15 mouse cellular contexts compared by ENCODE assay signal in genomic region chr5:98921608-98922007, GRCm38 (mm10).
"Had no signal": no experiment of that assay in that cellular context is flagged by ENCODE, and none has a peak within 500 bp of the region (broad histone marks: within the 10 kb centered on the region; RNA-seq: fewer than 3 reads in every experiment).

No protein-coding gene starts in this region.

- H3K4me1 ChIP-seq: liver, embryonic 15.5 days; megakaryocyte, embryonic 14.5 days; neural tube, embryonic 15.5 days had no signal

- H3K4me3 ChIP-seq: layer of hippocampus, adult 2 months; liver, embryonic 15.5 days; megakaryocyte, embryonic 14.5 days; midbrain, embryonic 12.5 days; myocyte; neural tube, embryonic 15.5 days had no signal

- H3K9ac ChIP-seq: liver, embryonic 15.5 days; lung, embryonic 14.5 days; midbrain, embryonic 12.5 days; neural tube, embryonic 15.5 days had no signal

- H3K27ac ChIP-seq: layer of hippocampus, adult 2 months; liver, embryonic 15.5 days; macrophage; midbrain, embryonic 12.5 days; neural tube, embryonic 15.5 days; stomach, postnatal 0 days had no signal

- DNase-seq: kidney, postnatal 10 days; kidney, postnatal 4 days; left cerebral cortex, postnatal 4 days; lung, embryonic 14.5 days; lung, postnatal 14 days; thymus, postnatal 4 days had no signal

- H3K36me3 ChIP-seq: liver, embryonic 15.5 days; midbrain, embryonic 12.5 days; neural tube, embryonic 15.5 days had no signal

- H3K27me3 ChIP-seq: liver, embryonic 15.5 days; megakaryocyte, embryonic 14.5 days; midbrain, embryonic 12.5 days; neural tube, embryonic 15.5 days had no signal

- H3K4me2 ChIP-seq: liver, embryonic 11.5 days; liver, embryonic 15.5 days; lung, embryonic 14.5 days; midbrain, embryonic 12.5 days; neural tube, embryonic 15.5 days had no signal

- H3K9me3 ChIP-seq: liver, embryonic 15.5 days; midbrain, embryonic 12.5 days; neural tube, embryonic 15.5 days had no signal
